Mouse (Mus musculus) heart, adult 9 months (tissue): ENCODE results near the gene Spint2.

Experiments used
- DNase-seq, 2 experiments: peaks; one replicate each; pipeline ENCODE4 v3.0.0; 2022; ENCODE audit warnings: low spot score in 2 of 2

The Spint2 gene

DNA sequence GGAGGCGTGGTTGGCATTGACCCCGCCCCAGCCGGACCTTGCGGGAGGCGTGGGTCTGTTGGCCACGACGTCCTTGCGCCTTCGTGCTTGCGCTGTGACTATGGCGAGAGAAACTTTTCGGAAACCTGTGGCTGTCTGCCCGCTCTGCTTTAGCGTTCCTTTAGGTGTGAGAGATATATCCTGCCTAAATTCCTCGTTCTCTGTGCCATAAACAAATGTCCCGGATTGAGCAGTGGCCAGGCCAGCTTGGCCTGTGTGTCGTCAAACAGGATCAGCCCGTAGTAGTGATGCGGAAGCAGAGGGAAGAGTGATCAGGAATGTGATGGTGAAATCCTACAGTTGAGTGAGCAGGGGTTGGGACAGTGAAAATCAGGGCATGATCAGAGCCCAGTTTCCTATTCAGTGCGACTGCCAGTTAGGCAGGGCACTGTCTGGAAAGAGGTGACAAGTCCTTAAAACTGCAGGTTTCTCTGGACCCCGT lies 402 bp upstream of the Spint2 start:
- no peak for DNase-seq

- no peak for DNase-seq
Observed at GRCm38 (mm10) chr7:29280801-29281200, 911 bp downstream of the Spint2 start.

- DNase-seq, result no peak
Observed at GRCm38 (mm10) chr7:29279924-29280323, 1.8 kb downstream of the Spint2 start.

- DNase-seq, result no peak
Observed at GRCm38 (mm10) chr7:29279261-29279660, 2.5 kb downstream of the Spint2 start.

- no peak for DNase-seq
Observed at GRCm38 (mm10) chr7:29277510-29277909, 4.2 kb downstream of the Spint2 start.

- DNase-seq, result no peak
Observed at GRCm38 (mm10) chr7:29276715-29277114, 5.0 kb downstream of the Spint2 start.

DNA sequence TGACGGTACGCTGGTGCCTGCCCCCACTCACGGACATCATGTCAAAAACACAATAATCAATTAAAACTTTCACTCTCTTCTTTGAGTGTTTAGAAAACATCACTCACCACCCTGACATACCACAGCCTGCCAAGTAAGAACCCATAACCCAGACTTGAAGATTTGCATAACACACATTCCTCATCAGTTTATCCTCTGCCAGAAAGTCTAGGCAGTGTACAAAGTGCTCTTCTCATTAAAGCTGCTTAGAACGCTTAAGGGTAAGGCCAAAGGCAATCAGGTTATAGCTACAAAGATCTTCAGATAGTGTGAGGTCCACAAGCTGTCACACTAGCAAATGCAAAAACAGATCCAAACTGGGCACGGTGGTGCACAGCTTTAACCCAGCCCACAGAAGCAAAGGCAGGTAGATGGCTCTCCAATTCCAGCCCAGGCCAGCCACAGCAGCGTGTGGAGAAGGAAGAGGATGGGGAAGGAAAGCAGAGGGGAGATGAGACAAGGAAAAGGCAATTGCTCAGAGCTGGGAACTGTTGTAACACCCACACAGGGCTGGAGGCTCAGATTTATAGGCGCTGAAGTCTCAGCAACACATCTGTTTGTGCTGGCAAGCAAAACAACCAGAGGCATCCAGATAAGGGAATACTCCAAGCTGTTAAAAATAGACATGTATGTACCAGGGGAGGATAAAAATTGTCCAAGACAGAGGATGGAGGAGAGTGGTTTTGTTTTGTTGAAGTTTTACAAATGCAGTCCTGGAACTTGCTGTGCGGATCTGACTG lies 9.8 kb downstream of the Spint2 start:
- DNase-seq, result no peak

GRCm38 (mm10) chr7:29270445-29270844 lies 11.3 kb downstream of the Spint2 start:
- DNase-seq, result no peak

DNA sequence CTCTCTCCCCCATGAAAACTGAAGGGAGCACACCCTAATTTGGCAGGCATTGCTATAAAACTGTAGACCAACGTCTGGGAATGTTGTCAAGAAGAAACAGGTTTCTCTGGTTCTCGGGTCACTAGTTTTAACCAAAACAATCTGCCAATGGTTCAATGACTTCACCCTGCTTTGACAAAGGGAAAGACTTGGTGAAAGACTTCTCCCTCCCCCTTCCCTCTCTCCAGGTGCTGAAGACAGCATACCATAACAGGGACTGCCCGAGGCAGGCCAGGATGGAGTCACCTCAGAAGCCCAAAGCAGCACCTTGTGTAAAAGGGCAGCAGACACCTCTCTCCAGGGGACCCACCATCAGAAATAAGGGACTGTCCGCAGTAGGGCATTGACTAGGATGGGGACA lies 14.8 kb downstream of the Spint2 start:
- DNase-seq, result no peak

DNA sequence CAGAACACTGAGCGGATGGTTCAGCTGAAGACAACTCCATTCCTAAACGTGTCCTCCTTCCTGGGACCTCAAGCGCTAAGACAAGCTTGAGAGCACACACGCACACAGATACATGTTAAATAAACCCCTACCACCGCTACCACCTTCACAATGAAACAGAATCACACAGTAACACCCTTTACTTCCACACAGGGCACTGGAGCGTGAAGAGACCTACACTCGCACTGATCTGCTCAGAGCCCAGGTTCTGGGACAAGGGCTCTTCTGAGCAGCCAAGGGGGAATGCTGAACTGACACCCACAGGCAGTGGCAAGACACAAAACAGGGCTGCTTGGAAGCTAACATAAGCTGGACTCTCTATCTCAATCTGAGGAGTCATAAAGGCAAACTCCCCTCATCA lies 16.1 kb downstream of the Spint2 start:
- no peak for DNase-seq

DNA sequence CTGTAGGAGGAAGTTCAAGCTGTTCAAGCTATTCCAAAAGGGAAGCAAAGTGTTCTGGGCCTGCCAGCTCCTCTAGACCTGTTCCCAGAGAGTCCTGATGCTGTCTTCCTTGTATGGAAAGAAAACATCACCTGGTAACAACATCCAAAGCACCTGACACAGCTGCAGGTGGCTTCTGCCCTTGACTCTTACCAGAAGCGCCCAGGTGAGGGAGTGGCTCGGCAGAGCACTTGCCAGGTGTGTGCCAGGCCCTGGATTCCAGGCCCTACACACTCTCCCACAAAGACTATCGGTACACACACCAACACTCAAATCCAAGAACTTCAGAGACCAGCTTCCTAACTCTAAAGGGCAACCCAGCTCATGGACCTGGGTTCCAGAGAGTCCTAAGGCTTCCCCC lies 17.9 kb downstream of the Spint2 start:
- DNase-seq, result no peak

- no peak for DNase-seq
Observed at GRCm38 (mm10) chr7:29262151-29262550, 19.6 kb downstream of the Spint2 start.

DNA sequence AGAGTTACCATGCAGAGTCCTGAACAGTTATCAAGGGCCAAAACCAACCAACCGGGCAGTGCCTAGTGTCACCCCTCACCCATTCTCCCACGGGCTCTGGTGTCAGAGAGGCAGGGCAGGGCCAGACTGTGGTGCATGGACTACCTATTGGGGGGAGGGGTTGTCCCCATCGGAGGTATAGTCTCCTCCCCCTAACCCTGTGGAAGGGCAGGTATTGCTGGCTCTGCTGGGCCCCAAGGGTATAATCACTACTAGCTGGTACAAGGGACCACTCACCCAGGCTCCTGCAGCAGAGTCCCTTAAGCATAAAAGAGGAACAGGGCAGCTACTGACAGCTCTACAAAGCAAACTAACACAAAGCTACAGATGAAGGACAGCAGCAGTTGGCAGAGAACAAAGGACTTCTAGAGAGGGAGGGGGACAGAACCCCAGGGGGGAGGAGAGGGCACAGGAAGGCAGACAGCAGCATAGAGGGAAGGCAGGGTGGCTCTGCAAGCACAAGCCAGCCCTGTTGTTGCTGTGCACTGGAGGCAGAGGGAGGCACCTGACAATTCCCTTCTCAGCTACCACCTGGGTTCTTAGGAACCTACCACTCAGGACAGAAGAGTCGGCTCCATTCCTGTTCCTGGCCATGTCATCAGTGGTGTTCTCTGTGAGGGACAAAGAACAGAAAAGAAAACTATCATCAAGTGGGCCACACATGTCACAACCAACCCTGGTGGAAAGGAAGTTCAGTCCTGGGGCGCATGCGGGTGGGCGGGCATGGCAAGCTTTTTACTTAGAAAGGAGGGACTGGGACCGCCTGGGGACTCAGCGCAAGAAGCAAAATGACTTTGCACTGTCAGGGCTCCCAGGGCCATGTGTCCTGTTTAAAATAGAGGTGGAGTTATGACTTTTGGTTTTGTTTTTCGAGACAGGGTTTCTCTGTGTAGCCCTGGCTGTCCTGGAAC lies 21.7 kb downstream of the Spint2 start:
- DNase-seq, result no peak

GRCm38 (mm10) chr7:29257368-29257767 lies 24.3 kb downstream of the Spint2 start:
- DNase-seq, result no peak

GRCm38 (mm10) chr7:29255875-29256274 lies 25.8 kb downstream of the Spint2 start:
- no peak for DNase-seq

GRCm38 (mm10) chr7:29253842-29254241 lies 27.9 kb downstream of the Spint2 start:
- DNase-seq, result no peak

DNA sequence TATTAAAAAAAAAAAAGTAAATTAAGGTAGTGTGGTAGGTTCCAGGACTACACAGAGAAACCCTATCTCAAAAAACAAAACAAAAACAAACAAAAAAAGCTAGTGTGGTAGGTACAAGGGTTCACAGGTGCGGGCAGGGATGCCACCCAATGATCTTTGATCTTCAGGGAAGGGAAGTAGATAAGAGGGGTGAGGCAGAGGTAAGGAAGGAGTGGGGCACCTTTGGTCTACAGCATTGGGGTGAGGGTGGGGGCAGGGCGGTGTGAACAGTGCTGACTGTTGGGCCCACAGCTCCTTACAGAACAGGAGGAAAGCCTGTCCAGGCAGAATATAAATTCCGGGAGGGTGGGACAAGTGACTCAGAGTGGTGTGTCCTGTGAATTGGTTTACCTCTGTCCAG lies 30.5 kb downstream of the Spint2 start:
- DNase-seq, result no peak

DNA sequence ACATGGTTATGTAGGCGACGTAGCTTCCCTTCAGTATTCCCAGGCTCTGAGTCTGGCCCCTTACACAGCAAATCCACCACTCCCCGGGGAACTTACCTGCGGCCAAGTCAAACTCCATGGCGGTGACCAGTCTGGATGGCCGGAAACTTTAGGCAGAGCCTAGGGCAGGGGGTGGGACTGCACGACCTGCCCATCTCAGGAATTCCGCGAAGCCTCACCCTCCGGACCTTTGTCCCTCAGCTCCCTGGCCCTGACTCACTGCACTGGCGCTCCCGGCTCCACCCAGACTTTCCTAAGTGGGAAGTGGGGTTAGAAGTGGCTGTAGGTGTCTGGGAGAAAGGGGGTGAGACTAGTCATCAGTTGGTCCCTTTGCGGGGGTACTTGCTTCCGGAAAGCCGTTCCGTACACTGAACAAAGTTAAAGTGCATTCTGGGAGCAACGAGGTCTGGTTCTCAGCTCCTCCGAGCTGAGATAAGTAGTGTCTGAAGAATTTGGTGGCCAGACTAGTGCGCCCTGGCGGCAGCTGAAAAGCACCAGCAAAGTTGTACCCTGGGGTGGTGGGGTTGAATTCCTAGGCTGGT lies 33.4 kb downstream of the Spint2 start, which contains the start of gene 2200002D01Rik:
Gene 2200002D01Rik, minus strand, starts transcription at position 206 of the 581 bp plus-strand sequence.
- DNase-seq, result peak in 1 of 2 experiments; percentile 40

GRCm38 (mm10) chr7:29247706-29248105 lies 34.0 kb downstream of the Spint2 start:
- no peak for DNase-seq

DNA sequence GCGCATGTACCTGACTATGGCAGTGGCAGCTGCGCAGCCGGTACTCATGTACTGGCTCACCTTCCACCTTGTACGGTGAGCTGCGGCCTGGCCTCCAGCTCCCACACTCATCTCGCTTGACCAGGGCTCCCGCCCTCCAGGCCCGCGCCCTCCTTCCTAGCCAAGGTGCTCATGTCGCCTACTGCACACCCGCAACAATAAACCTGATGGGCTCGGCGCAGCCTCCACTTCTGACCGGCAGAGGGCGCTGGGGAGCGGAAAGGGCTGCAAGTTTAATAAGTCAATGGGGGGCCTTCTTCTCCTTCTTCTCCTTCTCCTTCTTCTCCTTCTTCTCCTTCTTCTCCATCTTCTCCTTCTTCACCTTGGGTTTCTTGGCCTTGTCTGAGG lies 34.4 kb downstream of the Spint2 start:
- peak; percentile 60 to 69 for DNase-seq

- DNase-seq, result no peak
Observed at GRCm38 (mm10) chr7:29246619-29247313, 34.9 kb downstream of the Spint2 start.

DNA sequence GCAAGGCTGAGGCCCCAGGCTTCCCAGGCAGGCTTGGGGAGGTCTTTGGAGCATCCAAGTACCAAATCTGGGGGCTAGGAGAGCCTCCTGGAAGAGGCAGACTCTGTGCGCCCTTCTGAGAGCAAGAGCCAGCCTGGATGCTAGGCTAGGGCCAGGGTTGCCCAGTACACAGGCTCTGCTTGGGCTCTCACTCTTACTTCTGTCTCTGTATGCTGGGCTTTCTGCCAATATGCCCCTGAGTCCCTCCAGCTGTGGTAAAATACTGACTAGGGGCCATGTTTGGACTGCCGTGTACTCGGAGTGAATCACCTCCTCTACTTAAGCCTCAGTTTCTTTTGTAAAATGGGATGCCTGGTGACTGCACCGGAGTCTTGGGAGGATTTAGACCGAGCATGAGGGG lies 35.7 kb downstream of the Spint2 start:
- no peak for DNase-seq
